Mouse (Mus musculus): Measurements from ENCODE around the gene Plvap.

The Plvap gene

GRCm38 (mm10) chr8:71467201-71467600 lies 44.4 kb downstream of the Plvap start:
- no peak for DNase-seq (ENCODE audit: low read depth, low spot score)

GRCm38 (mm10) chr8:71466198-71466597 lies 45.4 kb downstream of the Plvap start:
- no peak for DNase-seq (ENCODE audit: low read depth, low spot score)

- DNase-seq (ENCODE audit: low read depth, low spot score), result no peak
Measured at GRCm38 (mm10) chr8:71465733-71466132, 45.8 kb downstream of the Plvap start.

- DNase-seq (ENCODE audit: low read depth, low spot score), result peak; percentile 100
Measured at GRCm38 (mm10) chr8:71464513-71465500, 46.7 kb downstream of the Plvap start, which contains the start of gene Mrpl34. Gene Mrpl34 (plus strand): TSS chr8:71464959.

GRCm38 (mm10) chr8:71463188-71464033 lies 48.1 kb downstream of the Plvap start, which contains the start of gene Abhd8:
Gene Abhd8 (minus strand): TSS chr8:71463655.
- peak; percentile 95 for DNase-seq (ENCODE audit: low read depth, low spot score)

GRCm38 (mm10) chr8:71462786-71463185 lies 48.8 kb downstream of the Plvap start:
- DNase-seq (ENCODE audit: low read depth, low spot score), result peak; percentile 46

GRCm38 (mm10) chr8:71462191-71462590 lies 49.4 kb downstream of the Plvap start:
- no peak for DNase-seq (ENCODE audit: low read depth, low spot score)

GRCm38 (mm10) chr8:71461152-71461840 lies 50.3 kb downstream of the Plvap start:
- no peak for DNase-seq (ENCODE audit: low read depth, low spot score)

GRCm38 (mm10) chr8:71460716-71461115 lies 50.8 kb downstream of the Plvap start:
- DNase-seq (ENCODE audit: low read depth, low spot score), result no peak

- DNase-seq (ENCODE audit: low read depth, low spot score), result no peak
Measured at GRCm38 (mm10) chr8:71457659-71458270, 53.8 kb downstream of the Plvap start.

- DNase-seq (ENCODE audit: low read depth, low spot score), result no peak
Measured at GRCm38 (mm10) chr8:71456906-71457305, 54.6 kb downstream of the Plvap start.

- DNase-seq (ENCODE audit: low read depth, low spot score), result no peak
Measured at GRCm38 (mm10) chr8:71454668-71455067, 56.9 kb downstream of the Plvap start.

GRCm38 (mm10) chr8:71452669-71453068 lies 58.9 kb downstream of the Plvap start:
- DNase-seq (ENCODE audit: low read depth, low spot score), result no peak

GRCm38 (mm10) chr8:71451777-71452176 lies 59.8 kb downstream of the Plvap start:
- DNase-seq (ENCODE audit: low read depth, low spot score), result no peak

GRCm38 (mm10) chr8:71451337-71451736 lies 60.2 kb downstream of the Plvap start:
- no peak for DNase-seq (ENCODE audit: low read depth, low spot score)

Measured in 3T3-L1 (cell line).